Mouse (Mus musculus) testis, adult 2 months (tissue): ENCODE measurements at regions not wholly inside any gene's neighbourhood (a gene's known extent, or its start where the extent isn't known, plus 50 kb on each side); places are given as distances from the start of the nearest gene placed in this dataset.

Experiments
- CTCF ChIP-seq: fragments of 200-500 bp; IDR thresholded peaks from 2 replicates; pipeline ENCODE4 v1.5.1; 2012; ENCODE audit warnings: low read depth, mild to moderate bottlenecking, inconsistent platforms, low read length, moderate library complexity; ENCODE audit not compliant: control insufficient read depth, insufficient read depth, insufficient replicate concordance
- POLR2A ChIP-seq: fragments of 200-500 bp; IDR thresholded peaks from 2 replicates; pipeline ENCODE4 v1.6.1; 2012; ENCODE audit warnings: low read depth, mild to moderate bottlenecking, inconsistent platforms, low read length, moderate library complexity; ENCODE audit not compliant: control insufficient read depth

GRCm38 (mm10) chr6:49930104-49930503 lies 107.6 kb downstream of the Npy start:
- TF ChIP-seq CTCF (no peak), POLR2A (no peak)
